Mouse (Mus musculus) granulocyte monocyte progenitor cell, adult 5-6 weeks (primary cell): ENCODE measurements around the gene 2610528J11Rik. TPM values are rescaled to one million over a fixed set of nuclear protein-coding genes. Genes with fewer than 3 reads are reported as not detected.

Experiments used
- ATAC-seq: replicated peaks from 2 replicates; pipeline ENCODE4 v1.8.0; 2016; ENCODE audit warnings: mild to moderate bottlenecking, moderate TSS enrichment, inconsistent platforms; ENCODE audit not compliant: poor library complexity, severe bottlenecking
- total RNA-seq, 2 experiments: library from RNA; stranded (forward) in 1 of 2; stranded (reverse) in 1 of 2; fragments of 200-712, 200-1000 nt in 1 of 2; fragments of >200 nt in 1 of 2; fragmentation: Nextera tagmentation in 1 of 2; gene quantifications; 2 replicates each; pipeline ENCODE4 v1.2.3; 2014 to 2017

2610528J11Rik gene
- total RNA-seq, 2 experiments from 2014 or later: not detected

DNA sequence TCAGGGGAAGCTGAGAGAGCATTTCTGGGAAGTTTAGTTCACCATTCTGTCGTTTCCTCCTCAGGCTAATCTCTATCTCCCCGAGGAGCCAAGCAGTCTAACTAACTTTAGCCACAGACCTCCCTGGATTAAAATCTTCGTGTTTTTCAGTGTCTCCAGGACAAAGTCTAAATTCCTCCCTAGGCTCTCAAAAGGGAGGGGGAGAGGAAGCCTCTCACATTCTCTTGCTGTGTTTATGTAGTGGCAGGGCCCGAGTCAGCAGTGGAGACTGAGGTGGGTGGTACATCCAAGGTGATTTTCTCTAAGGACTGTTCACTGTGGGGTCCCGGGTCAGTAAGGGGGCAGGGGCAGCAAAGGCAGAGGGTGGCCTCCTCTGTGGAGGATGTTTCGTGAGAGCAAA is 11.0 kb downstream of the 2610528J11Rik start:
- ATAC-seq: no peak

- ATAC-seq: no peak
Measured at GRCm38 (mm10) chr4:118539904-118540303, 13.1 kb downstream of the 2610528J11Rik start.

DNA sequence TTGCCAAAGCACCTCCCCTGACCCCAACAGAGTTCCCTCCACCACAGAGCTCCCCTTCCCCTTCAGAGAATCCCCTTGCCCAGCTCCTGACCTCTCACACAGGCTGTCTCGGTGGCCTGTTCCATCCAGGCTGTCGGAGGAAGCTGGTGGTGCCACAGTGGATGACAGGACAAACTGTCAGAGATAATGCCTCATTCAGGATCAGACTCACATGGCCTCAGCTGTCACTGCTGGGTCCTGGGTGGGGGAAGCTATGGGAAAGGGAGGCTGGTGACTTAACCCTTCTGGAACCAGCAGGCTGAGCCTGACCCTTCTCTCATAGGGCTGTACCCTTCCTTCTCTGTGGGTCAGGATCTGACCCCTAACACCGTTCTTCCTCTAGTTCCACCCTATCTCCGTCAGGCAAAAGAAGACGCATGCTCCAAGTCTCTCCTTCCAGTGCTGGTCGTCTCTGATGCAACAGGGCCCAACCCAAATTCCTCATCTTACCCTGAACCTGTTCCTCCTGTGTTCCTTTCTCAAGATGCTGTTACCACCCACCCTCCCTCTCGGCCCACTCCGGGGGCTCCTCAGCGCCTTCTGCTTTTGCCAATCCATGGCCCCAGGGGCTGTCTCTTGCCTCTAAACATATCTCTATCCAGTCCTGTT is 15.8 kb downstream of the 2610528J11Rik start:
- peak; percentile 4; the same call in 1 of the 2 replicates for ATAC-seq

DNA sequence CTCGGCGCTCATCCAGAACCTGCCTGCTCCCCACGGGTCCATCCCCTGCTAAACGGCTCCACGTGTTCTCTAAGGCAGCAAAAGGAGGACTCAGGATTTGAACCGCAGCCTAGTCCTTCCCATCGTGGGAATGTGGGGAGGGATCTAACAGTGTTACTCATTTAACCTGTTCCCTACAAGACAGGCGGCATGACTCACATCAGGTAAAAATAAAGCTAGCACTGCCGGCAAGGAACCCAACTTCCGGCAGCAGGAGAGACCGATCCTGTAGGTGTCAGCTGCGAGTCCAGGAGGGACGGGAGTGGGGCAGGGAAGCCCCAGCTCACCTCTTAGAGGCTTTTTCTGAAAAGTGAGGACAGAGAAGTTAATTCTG is 16.3 kb downstream of the 2610528J11Rik start:
- ATAC-seq: no peak

- ATAC-seq: peak; percentile 66
Measured at GRCm38 (mm10) chr4:118543592-118544260, 16.9 kb downstream of the 2610528J11Rik start, which contains the start of gene Tmem125. Gene Tmem125 (minus strand): TSS chr4:118544044.

- ATAC-seq: no peak
Measured at GRCm38 (mm10) chr4:118544441-118545127, 17.8 kb downstream of the 2610528J11Rik start.

- ATAC-seq: peak; percentile 45; the same call in 1 of the 2 replicates
Measured at GRCm38 (mm10) chr4:118547424-118548129, 20.8 kb downstream of the 2610528J11Rik start.

DNA sequence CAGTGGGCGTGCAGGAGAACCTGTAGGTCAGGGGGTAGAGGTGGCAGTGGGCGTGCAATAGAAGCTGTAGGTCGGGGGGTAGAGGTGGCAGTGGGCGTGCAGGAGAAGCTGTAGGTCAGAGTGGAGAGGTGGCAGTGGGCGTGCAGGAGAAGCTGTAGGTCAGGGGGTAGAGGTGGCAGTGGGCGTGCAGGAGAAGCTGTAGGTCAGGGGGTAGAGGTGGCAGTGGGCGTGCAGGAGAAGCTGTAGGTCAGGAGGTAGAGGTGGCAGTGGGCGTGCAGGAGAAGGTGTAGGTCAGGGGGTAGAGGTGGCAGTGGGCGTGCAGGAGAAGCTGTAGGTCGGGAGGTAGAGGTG is 21.3 kb downstream of the 2610528J11Rik start:
- ATAC-seq: peak; percentile 58

DNA sequence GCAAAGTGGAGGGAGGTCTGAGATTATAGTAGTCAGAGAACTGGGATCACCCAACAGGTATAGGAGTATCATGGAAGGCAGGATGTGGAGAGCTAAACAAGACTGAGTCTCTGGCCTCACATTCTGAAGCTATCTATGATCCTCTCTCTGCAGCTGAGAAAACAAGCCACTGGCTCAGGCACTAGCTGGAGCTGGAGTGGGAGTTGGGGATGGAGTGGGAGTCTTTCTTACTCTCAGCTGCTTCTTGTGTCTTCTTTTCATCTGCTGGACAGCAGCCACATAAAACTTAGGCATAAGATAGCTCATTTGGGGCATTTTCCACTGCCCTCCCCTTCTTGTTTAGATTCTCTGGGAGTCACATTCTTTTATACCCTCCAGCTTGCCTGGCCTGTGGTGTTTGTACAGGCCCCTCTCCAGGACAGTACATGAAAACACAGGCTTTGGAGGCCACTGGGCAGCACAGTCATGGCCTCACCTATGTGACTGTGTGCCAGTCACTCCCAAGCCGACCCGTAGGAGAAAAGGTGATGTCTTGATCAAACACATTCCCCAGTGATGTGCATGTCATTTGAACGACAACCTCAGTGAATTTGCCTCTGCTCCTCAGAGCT is 26.3 kb downstream of the 2610528J11Rik start:
- no peak for ATAC-seq

DNA sequence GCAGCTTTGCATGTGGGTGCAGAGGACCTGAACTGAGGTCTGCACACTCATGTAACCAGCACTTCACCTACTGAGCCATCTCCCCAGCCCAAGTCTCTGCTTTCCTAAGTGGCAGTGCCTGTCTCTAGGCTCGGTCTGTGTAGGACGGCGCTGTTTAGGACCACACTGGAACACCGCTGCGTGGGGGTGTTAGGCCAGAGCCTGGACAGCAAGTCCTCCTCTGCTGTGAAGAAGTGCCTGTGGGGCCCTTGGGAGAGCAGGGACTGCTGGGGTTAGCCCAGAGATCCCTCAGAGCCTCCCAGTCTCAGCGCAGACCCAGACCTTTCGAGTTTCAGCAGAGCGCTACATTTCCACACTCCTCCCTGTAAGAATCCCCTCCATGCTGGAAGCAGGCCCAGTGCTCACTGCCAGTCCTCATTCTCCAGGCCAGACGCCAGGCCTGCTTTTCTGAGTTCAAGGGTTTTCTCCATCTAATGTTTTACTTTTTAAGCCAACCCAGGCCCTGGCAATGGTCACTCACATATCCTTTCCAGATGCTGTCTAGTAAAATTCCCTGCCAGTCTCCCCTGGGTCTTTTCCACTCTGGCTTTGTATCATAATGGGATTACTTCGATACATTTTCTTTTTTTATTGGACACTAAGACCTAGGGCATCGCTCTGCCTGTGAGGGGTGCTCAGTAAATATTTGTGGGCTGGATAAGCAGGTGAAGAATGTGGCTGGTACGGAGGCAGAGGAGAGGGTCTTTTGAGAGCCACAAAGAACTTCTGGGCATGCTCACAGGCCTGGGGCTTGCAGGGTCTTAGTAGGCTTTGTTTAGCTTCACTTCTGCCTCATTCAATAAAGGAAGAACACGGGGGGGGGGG is 37.5 kb downstream of the 2610528J11Rik start:
- ATAC-seq: no peak

GRCm38 (mm10) chr4:118564926-118565279 is 38.1 kb downstream of the 2610528J11Rik start:
- no peak for ATAC-seq

DNA sequence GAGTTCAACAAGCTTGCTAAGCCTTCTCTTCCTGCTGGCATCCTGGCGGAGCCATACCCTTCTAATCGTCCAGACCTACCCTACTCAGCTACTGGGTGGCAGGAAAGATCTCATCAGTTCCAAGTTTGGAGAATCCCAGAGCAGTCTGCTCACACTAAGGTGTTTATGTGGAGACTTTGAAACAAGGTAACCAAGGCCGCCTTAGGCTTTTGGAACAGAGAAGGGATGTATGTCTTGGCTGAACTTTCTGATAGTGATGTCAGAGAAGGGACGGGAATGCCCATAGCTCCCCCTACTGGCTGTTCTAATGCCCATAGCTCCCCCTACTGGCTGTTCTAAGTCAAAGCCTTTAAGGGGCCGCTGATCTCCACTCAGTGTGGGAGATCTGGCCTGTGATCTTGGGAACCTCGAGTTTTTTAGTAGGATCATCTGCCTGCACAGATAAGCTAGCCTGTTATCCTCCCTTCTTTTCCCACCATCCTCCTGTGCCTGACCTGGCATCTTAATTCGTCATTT is 39.4 kb downstream of the 2610528J11Rik start:
- peak; percentile 85 for ATAC-seq

DNA sequence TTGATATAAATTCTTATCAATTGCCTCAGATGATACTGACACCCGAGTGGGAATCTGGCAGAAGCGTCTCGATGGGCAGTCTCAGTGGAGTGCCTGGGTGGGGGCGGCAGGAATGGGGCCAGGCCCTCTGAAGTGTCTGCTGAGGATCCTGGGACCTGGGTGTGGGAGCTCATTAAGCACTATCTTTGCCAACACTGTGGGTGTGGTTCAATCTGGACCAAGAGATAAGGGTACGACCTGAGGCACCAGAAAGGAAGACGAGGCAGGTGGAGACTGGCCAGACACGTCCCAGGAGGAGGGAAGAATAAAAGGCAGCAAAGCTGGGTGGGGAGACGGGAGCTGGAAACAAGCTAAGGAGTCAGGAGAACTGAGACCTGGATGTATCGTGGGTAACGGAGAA is 41.9 kb downstream of the 2610528J11Rik start:
- ATAC-seq: no peak

DNA sequence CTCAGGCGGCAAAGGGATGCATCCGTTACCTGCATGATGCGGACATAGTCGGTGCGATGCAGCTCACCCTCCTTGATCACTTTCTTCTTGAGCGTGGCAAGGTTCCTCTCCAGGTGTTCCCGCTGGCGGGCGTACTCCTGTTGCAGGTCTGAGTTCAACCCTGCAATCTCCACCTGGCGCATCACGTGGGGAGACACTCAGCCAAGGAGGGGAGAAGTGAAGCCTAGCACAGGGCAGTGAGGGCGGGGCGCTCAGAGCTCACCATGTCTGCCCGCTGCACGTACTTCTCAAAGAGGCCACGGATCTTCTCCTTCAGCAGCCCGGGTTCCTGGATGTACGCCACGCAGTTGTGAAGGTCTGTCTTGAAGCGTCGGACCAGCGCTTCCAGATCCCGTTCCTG is 42.5 kb downstream of the 2610528J11Rik start:
- no peak for ATAC-seq

DNA sequence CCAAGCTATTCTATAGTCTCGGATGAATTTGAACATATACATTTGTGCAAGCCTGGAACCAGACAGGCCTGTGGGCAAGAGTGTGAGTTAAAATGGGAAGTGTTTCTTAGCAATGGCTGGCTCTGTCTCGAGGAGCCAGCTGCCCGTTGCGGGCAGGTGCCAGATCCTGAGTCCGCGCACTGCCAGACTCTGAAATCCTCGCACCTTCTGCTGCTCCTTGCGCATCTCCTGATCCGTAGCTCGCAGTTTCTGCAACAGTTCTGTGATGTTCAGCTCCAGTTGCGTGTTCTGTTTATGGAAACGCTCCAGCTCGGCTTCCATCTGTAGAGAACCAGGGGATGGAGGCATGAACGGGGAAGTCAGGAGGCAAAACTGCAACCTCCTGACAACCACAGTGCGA is 44.6 kb downstream of the 2610528J11Rik start:
- ATAC-seq: no peak

- peak; percentile 73 for ATAC-seq
Measured at GRCm38 (mm10) chr4:118576097-118576496, 49.3 kb downstream of the 2610528J11Rik start.

DNA sequence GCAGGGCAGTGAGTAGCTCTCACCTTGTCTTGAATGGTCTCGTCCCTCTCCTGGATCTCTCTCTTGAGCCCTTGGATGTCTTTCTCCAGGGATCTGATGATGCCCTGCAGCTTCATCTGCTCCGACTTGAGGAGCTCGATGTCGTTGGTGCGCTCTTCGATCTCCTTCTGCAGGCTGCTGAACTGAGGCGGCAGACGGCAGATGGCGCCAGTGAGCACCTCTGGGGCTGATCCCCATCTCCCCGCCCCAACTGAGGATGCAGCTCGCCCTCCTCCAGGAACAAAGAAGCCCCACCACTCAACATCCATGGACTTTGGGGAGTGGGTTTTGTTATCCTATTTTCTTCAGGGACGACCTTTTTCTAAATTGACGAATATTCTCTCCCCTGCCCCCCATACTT is 52.5 kb downstream of the 2610528J11Rik start:
- peak; percentile 50; the same call in 1 of the 2 replicates for ATAC-seq
